Mouse (Mus musculus): ENCODE data around the gene Gimap9.
"Not testable (repeated sequence)": the region's sequence is repeated elsewhere in the genome, so short reads cannot be mapped to it uniquely, and the experiment has no call there.

Gene Gimap9

GRCm38 (mm10) chr6:48665471-48665870, 10.5 kb upstream of the Gimap9 start:
- no peak for DNase-seq

DNA sequence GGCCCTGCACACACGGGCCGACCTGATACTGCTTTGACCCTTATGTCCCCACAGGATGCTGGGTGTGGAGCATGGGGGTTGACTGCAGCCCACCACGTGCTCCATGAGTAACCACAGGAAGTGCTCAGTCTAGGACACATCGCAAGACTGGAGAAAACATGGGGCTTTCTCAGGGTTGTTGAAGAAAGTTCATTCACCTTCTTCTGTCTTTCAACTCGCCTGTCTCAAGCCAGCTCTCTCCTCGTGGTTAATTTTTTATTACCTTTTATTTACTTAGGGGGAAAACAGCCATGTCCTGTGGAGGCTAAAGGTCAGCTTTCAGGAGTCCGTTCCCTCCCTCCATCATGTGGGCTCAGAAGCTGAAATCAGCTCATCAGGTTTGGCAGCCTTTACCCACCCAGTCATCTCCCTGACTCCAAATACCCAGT, 9.8 kb upstream of the Gimap9 start:
- DNase-seq, result no peak

GRCm38 (mm10) chr6:48668022-48668421, 7.9 kb upstream of the Gimap9 start:
- DNase-seq, result no peak

- no peak for DNase-seq
Measured at GRCm38 (mm10) chr6:48669446-48669969, 6.4 kb upstream of the Gimap9 start.

DNA sequence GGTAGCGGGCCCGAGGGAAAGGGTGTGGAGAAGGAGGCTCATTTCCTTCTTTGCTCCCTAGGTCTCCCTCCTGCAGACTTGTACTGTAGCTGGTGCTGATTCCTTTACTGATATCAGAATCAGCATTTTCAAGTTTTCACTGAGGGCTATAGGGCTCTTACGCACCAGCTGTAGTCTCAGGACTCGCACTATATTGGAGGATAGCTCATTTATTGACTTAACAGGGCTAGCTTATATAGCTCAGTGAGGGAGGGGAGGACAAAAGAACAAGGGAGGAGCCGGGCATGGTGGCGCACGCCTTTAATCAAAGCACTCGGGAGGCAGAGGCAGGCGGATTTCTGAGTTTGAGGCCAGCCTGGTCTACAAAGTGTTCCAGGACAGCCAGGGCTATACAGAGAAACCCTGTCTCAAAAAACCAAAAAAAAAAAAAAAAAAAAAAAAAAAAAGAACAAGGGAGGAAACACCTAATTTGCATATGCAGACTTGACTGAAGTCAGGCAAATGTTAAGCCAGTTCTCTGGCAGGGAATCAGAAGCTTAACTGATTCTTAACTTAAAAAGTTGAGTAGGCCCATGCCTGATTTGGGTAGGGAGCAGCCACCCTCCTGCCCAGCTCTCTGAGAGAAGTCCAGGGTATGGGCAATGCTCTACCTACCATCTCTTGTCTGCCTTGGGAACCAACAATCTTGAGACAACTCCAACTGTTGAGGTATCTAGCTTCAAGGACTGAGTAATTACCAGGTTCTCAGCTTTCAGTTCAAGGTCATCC, 1.5 kb upstream of the Gimap9 start:
- DNase-seq, result no peak

GRCm38 (mm10) chr6:48675400-48675930, 464 bp upstream of the Gimap9 start:
- peak in 1 of 2 experiments; percentile 30 for DNase-seq

DNA sequence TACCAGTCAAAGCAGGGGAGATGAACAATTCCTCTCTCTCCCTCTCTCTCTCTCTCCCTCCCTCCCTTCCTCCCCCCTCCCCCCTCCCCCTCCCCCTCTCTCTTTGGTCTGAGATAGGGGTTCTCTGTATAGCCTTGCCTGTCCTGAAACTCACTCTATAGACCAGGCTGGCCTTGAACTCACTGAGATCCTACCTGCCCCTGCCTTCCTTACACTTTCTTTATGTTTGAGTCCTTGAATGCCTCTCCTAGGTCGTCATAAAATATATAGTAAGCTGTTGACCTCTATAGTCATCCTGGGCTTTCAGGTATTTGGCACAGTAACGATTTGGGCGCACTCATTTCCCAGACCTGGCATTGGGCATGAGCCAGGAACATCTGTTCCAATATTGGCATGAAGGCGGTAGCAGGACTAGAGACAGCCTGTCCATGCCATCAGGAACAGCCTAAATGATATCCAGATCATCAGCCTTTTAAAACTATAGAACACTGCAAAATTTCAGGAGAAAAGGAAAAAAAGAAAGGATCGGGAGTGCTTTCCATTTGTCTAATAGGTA, 1.0 kb downstream of the Gimap9 start:
- DNase-seq, result no peak

DNA sequence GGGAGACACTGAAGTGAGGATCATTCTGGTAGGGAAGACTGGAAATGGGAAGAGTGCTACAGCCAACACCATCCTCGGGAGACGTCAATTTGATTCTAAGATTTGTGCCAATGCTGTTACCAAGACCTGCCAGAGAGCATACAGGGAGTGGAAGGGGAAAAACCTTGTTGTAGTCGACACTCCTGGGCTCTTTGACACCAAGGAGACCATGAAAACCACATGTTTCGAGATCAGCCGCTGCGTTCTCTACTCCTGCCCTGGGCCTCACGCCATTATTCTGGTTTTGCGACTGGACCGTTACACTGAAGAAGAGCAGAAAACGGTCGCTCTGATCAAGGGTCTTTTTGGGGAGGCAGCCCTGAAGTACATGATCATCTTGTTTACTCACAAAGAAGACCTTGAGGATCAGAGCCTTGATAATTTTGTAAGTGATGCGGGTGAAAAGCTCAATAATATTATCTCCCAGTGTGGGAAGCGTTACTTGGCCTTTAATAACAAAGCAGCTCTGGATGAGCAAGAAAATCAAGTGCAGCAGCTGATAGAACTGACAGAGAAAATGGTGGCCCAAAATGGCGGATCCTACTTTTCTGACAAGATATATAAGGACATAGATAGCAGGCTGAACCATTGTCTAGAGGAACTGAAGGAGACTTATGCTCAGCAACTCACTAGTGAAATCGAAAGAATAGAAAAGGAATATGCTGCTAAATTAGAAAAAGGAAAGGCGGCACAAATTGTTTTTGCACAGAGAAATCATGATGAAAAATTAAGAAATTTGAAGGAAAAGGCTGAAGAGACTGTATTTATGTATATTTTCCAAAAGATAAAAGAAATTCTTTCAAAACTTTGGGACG, 1.8 kb downstream of the Gimap9 start:
- DNase-seq, result no peak

DNA sequence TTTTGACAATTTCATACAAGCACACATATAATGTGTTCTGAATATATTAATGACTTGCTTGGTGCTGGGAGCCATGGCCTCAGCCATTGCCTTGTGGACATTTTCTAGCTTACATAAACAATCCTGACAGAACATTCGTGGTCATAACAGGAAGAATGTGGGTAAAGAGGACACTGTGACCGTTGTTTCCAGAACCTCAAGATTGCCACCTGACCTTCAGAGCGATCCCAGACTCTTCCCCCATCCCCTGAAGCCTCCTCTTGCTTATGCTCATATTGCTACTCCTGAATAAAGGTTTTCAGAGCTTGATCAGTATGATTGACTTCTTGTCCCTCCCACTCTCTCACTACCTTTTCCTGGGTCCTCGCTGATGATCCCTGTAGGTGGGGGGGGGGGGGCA, 2.5 kb downstream of the Gimap9 start:
- DNase-seq, result no peak

DNA sequence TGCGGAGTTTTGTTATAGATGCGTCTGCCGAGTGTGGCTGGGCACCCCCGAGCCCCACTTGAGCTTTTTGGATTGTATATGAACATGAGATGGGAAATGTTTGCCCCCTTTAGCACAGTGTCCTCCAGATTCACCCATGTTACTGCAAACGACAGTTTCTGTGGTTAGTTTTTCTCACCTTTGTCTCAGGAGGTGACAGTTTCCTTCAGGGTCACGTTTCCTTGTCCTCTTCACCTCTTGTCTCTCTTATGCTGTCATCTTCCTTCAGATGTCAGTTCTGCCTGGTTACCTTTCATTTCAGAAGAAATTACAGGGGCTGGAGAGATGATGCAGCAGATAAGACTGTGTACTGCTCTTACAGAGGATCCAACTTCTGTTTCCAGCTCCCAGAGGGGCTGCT, 3.8 kb downstream of the Gimap9 start:
- no peak for DNase-seq

DNA sequence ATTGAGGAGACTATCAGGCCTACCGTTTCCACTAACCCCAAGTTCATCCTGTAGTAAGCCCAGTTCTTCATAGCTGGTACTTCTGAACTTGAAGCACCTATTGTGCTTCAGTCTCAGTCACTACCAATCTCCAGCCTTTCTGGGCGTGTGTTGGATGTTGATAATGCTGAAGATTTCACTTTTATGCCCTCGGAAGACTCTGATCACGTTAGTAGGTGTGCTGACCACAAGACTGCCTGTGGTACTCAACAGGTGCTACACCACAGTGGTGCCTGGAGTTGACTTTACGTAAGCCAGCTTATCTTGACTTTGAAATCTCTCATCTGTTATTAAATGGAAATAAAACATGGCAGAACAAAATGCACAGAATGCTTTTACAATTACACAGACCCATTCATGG, 4.5 kb downstream of the Gimap9 start:
- no peak for DNase-seq

- no peak for DNase-seq
Measured at GRCm38 (mm10) chr6:48681472-48682090, 5.7 kb downstream of the Gimap9 start.

DNA sequence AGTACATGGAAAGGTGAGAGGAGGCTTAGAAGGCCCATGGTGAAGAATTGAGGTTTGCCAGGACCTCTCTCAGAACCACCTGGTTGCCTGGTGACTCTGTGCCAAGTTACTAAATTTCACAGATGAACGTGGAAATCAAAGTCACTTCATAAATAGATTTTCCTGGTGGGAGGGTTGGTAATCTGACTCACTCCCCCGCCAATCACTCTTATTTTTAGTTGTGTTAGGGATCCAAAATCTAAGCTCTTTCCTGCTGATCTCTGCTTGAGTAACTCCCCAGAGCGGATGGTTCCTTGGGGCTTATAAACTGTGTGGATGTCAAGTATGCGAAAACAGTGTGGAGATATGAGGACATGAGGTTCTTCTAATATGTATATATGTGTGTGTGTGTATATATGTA, 6.3 kb downstream of the Gimap9 start:
- DNase-seq, result no peak

- not testable (repeated sequence) for DNase-seq
Measured at GRCm38 (mm10) chr6:48683263-48683821, 7.4 kb downstream of the Gimap9 start.

GRCm38 (mm10) chr6:48684319-48684718, 8.4 kb downstream of the Gimap9 start, which contains the start of gene Gimap4:
TSS of gene Gimap4 (plus strand) at chr6:48684549.
- DNase-seq, result no peak

DNA sequence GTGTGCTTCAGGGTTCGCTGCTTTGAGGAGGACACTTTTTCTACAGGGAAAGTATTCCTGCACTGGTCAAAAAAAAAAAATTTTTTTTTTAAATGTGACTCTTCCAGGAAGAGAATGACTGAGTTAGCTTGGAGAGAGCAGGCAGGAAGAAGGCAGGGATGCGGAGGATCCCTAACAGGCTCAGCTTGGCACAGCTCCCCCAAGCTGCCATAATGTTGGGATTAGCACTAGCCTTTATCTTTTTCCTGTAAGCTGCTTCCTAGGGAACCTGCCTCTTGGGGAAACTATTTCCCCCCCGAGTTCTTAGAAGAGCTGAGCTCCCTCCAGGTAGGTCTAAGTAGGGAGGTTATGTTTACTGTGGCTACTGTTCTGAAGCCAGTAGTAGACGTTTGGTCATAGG, 8.9 kb downstream of the Gimap9 start:
- peak in 1 of 2 experiments; percentile 41 for DNase-seq

GRCm38 (mm10) chr6:48685251-48685650, 9.3 kb downstream of the Gimap9 start:
- DNase-seq, result no peak

DNA sequence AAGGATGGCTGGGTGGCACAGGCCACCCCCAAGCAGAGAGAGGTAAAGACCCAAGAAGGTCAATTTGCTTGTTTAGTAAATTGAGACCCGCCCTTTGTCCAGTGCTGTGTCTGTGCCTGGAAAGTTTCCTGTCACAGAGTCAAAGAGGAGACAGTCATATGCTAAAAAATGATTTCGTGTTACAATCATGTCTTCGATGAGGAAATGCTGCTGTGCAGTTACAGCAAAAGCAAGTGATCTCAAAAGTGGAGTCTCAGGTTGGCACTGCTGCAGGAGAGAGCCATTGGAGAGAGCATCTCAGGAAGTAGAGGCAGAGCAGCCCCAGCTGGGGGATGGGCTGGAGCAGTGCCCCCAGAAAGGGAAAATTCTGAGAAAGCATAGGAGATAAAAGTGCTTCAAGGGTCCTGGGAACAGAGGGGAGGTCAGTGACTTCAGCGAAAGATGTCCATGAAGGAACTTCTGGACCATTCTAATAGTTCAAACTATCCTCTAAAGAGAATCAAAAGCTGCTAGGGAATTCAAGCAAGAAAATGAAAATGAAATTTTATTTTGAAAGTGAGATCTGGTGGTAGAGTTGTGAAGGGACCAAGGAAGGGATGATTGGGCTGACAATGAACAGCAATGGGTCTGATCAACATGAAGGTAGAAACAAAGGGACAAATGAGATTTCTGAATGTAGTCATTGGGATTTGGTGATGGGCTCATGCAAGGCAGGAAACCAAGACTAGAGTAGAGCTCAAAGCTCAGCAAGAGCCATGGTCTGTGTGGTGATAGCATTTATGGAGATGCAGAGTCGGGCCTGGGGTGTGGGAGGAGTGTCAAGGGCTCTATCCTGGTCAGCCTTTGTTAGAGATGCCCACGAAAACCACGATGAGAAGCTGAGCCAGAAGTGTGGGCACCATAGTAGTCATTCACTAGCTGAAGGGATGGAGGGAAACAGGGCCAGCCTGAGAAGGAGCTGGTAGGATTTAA, 10.1 kb downstream of the Gimap9 start:
- DNase-seq, result no peak

DNA sequence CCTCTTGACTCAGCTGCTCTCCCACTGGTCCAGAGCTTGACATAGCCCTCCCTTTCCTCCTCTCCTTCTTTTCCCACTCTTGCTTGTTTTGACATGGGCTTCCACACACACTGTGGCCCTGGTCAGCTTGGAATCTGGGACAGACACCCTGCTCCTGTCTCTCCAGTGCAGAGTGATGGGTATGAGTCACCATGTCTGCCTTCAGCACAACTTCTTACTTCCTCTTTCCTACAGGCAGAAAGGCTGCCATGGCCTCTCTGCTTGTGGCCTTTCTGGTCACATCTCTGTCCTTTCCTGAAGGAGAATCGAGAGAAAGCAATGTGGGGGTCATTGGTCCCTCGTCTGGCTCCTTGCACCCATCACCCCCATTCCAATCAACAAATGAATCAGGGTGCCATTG, 11.1 kb downstream of the Gimap9 start:
- no peak for DNase-seq

- DNase-seq, result no peak
Measured at GRCm38 (mm10) chr6:48689320-48689719, 13.4 kb downstream of the Gimap9 start.

DNA sequence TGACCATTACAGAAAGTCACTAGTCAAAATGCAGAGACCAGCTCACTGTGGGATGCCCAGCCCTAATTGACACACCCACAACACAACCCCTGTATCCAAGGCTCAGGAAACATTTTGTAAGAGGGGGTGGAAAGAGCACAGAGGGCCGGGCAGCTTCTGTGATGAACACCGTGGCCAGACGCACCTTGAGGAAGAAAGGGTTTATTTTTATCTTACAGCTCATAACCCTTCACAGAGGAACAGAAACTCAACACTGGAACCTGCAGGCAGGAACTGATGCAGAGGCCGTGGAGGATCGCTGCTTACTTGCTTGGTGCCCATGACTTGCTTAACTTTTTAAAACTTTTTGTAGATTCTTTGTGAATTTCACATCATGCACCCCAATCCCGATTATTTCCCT, 17.0 kb downstream of the Gimap9 start:
- DNase-seq, result no peak
